Mouse (Mus musculus) MEL (cell line): Measurements from ENCODE around the gene Wdr78. TPM values are rescaled to one million over a fixed set of nuclear protein-coding genes. Genes with fewer than 3 reads are reported as not detected.

ENCODE experiments used
- DNase-seq: peaks from one replicate; pipeline ENCODE4 v3.0.0; 2011; ENCODE audit warnings: low read depth, low spot score
- H3K27ac ChIP-seq: 2 replicates; pipeline ENCODE4 v1.5.1; 2012; ENCODE audit warnings: low read depth, mild to moderate bottlenecking, control low read depth, low read length, moderate library complexity; ENCODE audit not compliant: control insufficient read depth
- H3K27me3 ChIP-seq, 2 experiments: fragments of 150-350 bp in 1 of 2; sonication (generic) in 1 of 2; 2 replicates each; pipeline ENCODE4 v1.6.1; 2012; ENCODE audit warnings: low read length in 2 of 2, mild to moderate bottlenecking in 2 of 2, improper control_type of control experiment in 1 of 2, moderate library complexity in 1 of 2; ENCODE audit not compliant: insufficient read depth in 2 of 2, control insufficient read depth in 1 of 2
- H3K36me3 ChIP-seq, 2 experiments: 2 replicates each; pipeline ENCODE4 v1.6.1; 2012 to 2014; ENCODE audit warnings: low read length in 2 of 2, improper control_type of control experiment in 1 of 2, inconsistent platforms in 1 of 2, mild to moderate bottlenecking in 1 of 2; ENCODE audit not compliant: insufficient read depth in 2 of 2, control insufficient read depth in 1 of 2
- H3K4me1 ChIP-seq, 2 experiments: fragments of 150-350 bp in 1 of 2; sonication (generic) in 1 of 2; 2 replicates each; pipeline ENCODE4 v1.6.1; 2012; ENCODE audit warnings: low read length in 2 of 2, improper control_type of control experiment in 1 of 2, mild to moderate bottlenecking in 1 of 2; ENCODE audit not compliant: insufficient read depth in 2 of 2, control insufficient read depth in 1 of 2
- H3K4me3 ChIP-seq, 2 experiments: fragments of 150-350 bp in 1 of 2; sonication (generic) in 1 of 2; 2 replicates each; pipeline ENCODE4 v1.5.1; 2012; ENCODE audit warnings: low read depth in 2 of 2, low read length in 2 of 2, mild to moderate bottlenecking in 2 of 2, moderate library complexity in 2 of 2, control low read depth in 1 of 2, improper control_type of control experiment in 1 of 2; ENCODE audit not compliant: control insufficient read depth in 1 of 2, insufficient read depth in 1 of 2
- H3K79me2 ChIP-seq: 2 replicates; pipeline ENCODE4 v1.6.1; 2012; ENCODE audit warnings: mild to moderate bottlenecking, low read length, moderate library complexity; ENCODE audit not compliant: control insufficient read depth, poor library complexity, insufficient read depth
- H3K9ac ChIP-seq: 2 replicates; pipeline ENCODE4 v1.6.1; 2012; ENCODE audit warnings: low read depth, mild to moderate bottlenecking, control low read depth, low read length, moderate library complexity; ENCODE audit not compliant: control insufficient read depth, poor library complexity, severe bottlenecking
- H3K9me3 ChIP-seq: fragments of 150-350 bp; sonication (generic); replicated peaks from 2 replicates; pipeline ENCODE4 v1.6.1; 2012; ENCODE audit warnings: mild to moderate bottlenecking, low read length, improper control_type of control experiment, moderate library complexity; ENCODE audit not compliant: insufficient read depth
- BHLHE40 ChIP-seq: IDR thresholded peaks from 2 replicates; pipeline ENCODE4 v1.6.1; 2012; ENCODE audit warnings: low read depth, mild to moderate bottlenecking, inconsistent platforms, low read length, improper control_type of control experiment, borderline replicate concordance
- CHD2 ChIP-seq: IDR thresholded peaks from 2 replicates; pipeline ENCODE4 v1.6.1; 2011; ENCODE audit warnings: low read length, improper control_type of control experiment
- CTCF ChIP-seq, 3 experiments: IDR thresholded peaks in 2 of 3; conservative IDR thresholded peaks in 1 of 3; 2 replicates each; pipeline ENCODE4 v1.5.1; 2011 to 2012; ENCODE audit warnings: low read length in 3 of 3, low read depth in 2 of 3, mild to moderate bottlenecking in 2 of 3, improper control_type of control experiment in 1 of 3, inconsistent platforms in 1 of 3, mixed read lengths in 1 of 3, moderate library complexity in 1 of 3; ENCODE audit not compliant: control insufficient read depth in 1 of 3, insufficient read depth in 1 of 3, poor library complexity in 1 of 3, severe bottlenecking in 1 of 3
- E2F4 ChIP-seq: IDR thresholded peaks from 2 replicates; pipeline ENCODE4 v1.6.1; 2011; ENCODE audit warnings: low read depth, low read length, improper control_type of control experiment, borderline replicate concordance
- ELF1 ChIP-seq: IDR thresholded peaks from 2 replicates; pipeline ENCODE4 v1.6.1; 2014; ENCODE audit warnings: low read depth, mild to moderate bottlenecking, inconsistent platforms, low read length, improper control_type of control experiment, moderate library complexity
- ETS1 ChIP-seq: IDR thresholded peaks from 2 replicates; pipeline ENCODE4 v1.6.1; 2012; ENCODE audit warnings: low read depth, mild to moderate bottlenecking, inconsistent platforms, low read length, improper control_type of control experiment, moderate library complexity
- GATA1 ChIP-seq: IDR thresholded peaks from 2 replicates; pipeline ENCODE4 v1.6.1; 2011; ENCODE audit warnings: low read depth, low read length, improper control_type of control experiment
- JUND ChIP-seq: IDR thresholded peaks from 2 replicates; pipeline ENCODE4 v1.6.1; 2011; ENCODE audit warnings: low read depth, mild to moderate bottlenecking, improper control_type of control experiment, low read length
- KAT2A ChIP-seq: conservative IDR thresholded peaks from 2 replicates; pipeline ENCODE4 v1.6.1; 2012; ENCODE audit warnings: low read depth, low read length, improper control_type of control experiment, inconsistent platforms
- MAFK ChIP-seq: IDR thresholded peaks from 2 replicates; pipeline ENCODE4 v1.6.1; 2011; ENCODE audit warnings: low read depth, mild to moderate bottlenecking, low read length, improper control_type of control experiment, borderline replicate concordance
- MAX ChIP-seq: IDR thresholded peaks from 2 replicates; pipeline ENCODE4 v1.6.1; 2011; ENCODE audit warnings: low read length, improper control_type of control experiment
- MAZ ChIP-seq: IDR thresholded peaks from 2 replicates; pipeline ENCODE4 v1.6.1; 2012; ENCODE audit warnings: low read depth, mild to moderate bottlenecking, inconsistent platforms, low read length, improper control_type of control experiment
- MXI1 ChIP-seq: IDR thresholded peaks from 2 replicates; pipeline ENCODE4 v1.6.1; 2011; ENCODE audit warnings: mild to moderate bottlenecking, low read depth, low read length, improper control_type of control experiment
- MYB ChIP-seq: IDR thresholded peaks from 2 replicates; pipeline ENCODE4 v1.6.1; 2011; ENCODE audit warnings: mild to moderate bottlenecking, low read depth, low read length, improper control_type of control experiment
- MYC ChIP-seq: IDR thresholded peaks from 2 replicates; pipeline ENCODE4 v1.6.1; 2011; ENCODE audit warnings: low read depth, mild to moderate bottlenecking, low read length, improper control_type of control experiment, moderate library complexity
- POLR2AphosphoS2 ChIP-seq: IDR thresholded peaks from 2 replicates; pipeline ENCODE4 v1.6.1; 2011; ENCODE audit warnings: low read length, improper control_type of control experiment
- RCOR1 ChIP-seq: IDR thresholded peaks from 2 replicates; pipeline ENCODE4 v1.6.1; 2012; ENCODE audit warnings: low read depth, mild to moderate bottlenecking, inconsistent platforms, low read length, improper control_type of control experiment
- SMC3 ChIP-seq: IDR thresholded peaks from 2 replicates; pipeline ENCODE4 v1.6.1; 2011; ENCODE audit warnings: low read depth, low read length, improper control_type of control experiment
- TBP ChIP-seq: IDR thresholded peaks from 2 replicates; pipeline ENCODE4 v1.8.0; 2011; ENCODE audit warnings: low read depth, low read length, improper control_type of control experiment
- TCF12 ChIP-seq: IDR thresholded peaks from 2 replicates; pipeline ENCODE4 v1.6.1; 2014; ENCODE audit warnings: low read depth, mild to moderate bottlenecking, inconsistent platforms, low read length, improper control_type of control experiment, moderate library complexity
- USF1 ChIP-seq: IDR thresholded peaks from 2 replicates; pipeline ENCODE4 v1.6.1; 2014; ENCODE audit warnings: low read depth, mild to moderate bottlenecking, inconsistent platforms, low read length, improper control_type of control experiment, moderate library complexity
- ZC3H11A ChIP-seq: IDR thresholded peaks from 2 replicates; pipeline ENCODE4 v1.6.1; 2012; ENCODE audit warnings: low read depth, mild to moderate bottlenecking, inconsistent platforms, low read length, improper control_type of control experiment
- ZMIZ1 ChIP-seq: IDR thresholded peaks from 2 replicates; pipeline ENCODE4 v1.6.1; 2012; ENCODE audit warnings: low read depth, mild to moderate bottlenecking, inconsistent platforms, low read length, improper control_type of control experiment, moderate library complexity
- ZNF384 ChIP-seq: IDR thresholded peaks from 2 replicates; pipeline ENCODE4 v1.6.1; 2012; ENCODE audit warnings: low read depth, mild to moderate bottlenecking, inconsistent platforms, low read length, improper control_type of control experiment
- polyA plus RNA-seq, 2 experiments: library from polyadenylated mRNA; stranded (reverse) in 1 of 2; unstranded in 1 of 2; fragments of >175 nt in 1 of 2; fragments of >200 nt in 1 of 2; gene quantifications; 2 replicates each; pipeline versions ENCODE4 v1.2.1 to v1.2.4; 2012; ENCODE audit warnings: low replicate concordance in 2 of 2, low read depth in 1 of 2; ENCODE audit not compliant: insufficient read length in 2 of 2, insufficient read depth in 1 of 2, missing spikeins in 1 of 2
- total RNA-seq: library from RNA; depleted of rRNA; stranded (reverse); fragments of 300-350 nt; gene quantifications from 2 replicates; pipeline ENCODE4 v1.2.3, GENCODE M21; 2012

The Wdr78 gene
- total and polyA plus RNA-seq, 3 experiments: 0.77 to 1.2 TPM; not detected in 1

DNA sequence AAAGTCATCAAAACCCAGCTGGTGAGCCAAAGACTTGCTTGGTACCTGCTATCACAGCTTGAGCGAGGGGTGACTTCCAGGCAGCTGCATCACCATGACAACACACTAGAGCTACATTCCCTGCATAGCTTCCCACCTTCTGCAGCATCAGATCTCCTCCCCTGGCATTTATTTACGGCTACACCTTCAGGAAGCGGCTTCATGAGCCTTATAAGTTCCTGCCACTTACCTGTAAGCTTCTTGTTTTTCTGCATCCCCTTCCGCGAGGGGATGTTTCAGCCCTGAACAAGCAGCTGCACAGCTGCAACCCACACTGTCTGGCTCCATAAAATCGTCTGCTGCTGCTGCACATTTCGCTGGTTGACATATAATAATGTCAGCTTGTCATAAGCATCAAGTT, 102.5 kb downstream of the Wdr78 start:
- Histone ChIP-seq H3K27ac (no peak overlapping the region), H3K9me3 (no peaks in the 10 kb centered on the region)
- TF ChIP-seq ZNF384: no peak
- no peak for TF ChIP-seq USF1
- TF ChIP-seq TCF12: no peak
- TF ChIP-seq BHLHE40: no peak
- no peak for TF ChIP-seq MYB
- TF ChIP-seq ETS1: no peak
- TF ChIP-seq E2F4: no peak
- TF ChIP-seq KAT2A: no peak
- no peak for TF ChIP-seq TBP
- TF ChIP-seq RCOR1: no peak
- TF ChIP-seq MYC: no peak
- TF ChIP-seq JUND: no peak
- TF ChIP-seq GATA1: no peak
- TF ChIP-seq MAX: no peak
- TF ChIP-seq MXI1: no peak
- TF ChIP-seq ZMIZ1: no peak
- no peak for TF ChIP-seq MAZ
- TF ChIP-seq MAFK: no peak
- TF ChIP-seq CHD2: no peak
- TF ChIP-seq SMC3: no peak
- TF ChIP-seq, all 39 proteins: peak for 0
- Histone ChIP-seq H3K4me1 (no peaks in the 10 kb centered on the region), H3K36me3 (no peaks in the 10 kb centered on the region), H3K9ac (no peak overlapping the region), H3K79me2 (no peaks in the 10 kb centered on the region), H3K27me3 (no peaks in the 10 kb centered on the region; a peak in 1 of 4 replicates), H3K4me3 (no peak overlapping the region)
- no peak for DNase-seq

DNA sequence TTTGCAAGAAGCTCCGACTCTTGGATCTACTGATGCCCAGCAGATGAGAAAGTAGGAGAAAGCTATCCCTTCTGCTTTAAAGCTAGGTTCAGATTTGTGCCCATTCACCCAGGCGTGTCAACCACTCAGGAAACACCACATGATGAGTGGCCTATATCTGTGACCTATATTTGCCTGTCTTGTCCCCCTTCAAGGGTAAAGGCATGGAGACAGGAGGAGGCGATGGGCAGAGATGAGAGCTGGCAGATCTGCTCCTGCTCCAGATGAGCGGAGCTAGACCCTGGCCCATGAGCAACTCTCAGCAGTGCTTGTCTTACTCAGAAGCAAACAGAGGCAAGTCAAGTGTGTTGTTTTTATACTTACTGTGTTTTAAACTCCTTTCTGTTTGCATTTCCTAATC, 103.6 kb downstream of the Wdr78 start:
- DNase-seq: no peak
- no peaks in the 10 kb centered on the region for H3K9me3 ChIP-seq
- no peaks in the 10 kb centered on the region for H3K36me3 ChIP-seq
- H3K4me1 ChIP-seq: no peaks in the 10 kb centered on the region
- H3K27ac ChIP-seq: no peak overlapping the region
- TF ChIP-seq POLR2AphosphoS2 (no peak), ELF1 (no peak), JUND (no peak), CTCF (IDR thresholded peaks at IDR 0.05 in 2 of 3, conservative IDR thresholded peaks at IDR 0.05 in 1 of 3; ENCODE audit: control insufficient read depth in 1 of 3, insufficient read depth in 1 of 3, low read depth in 2 of 3, low read length in 3 of 3, poor library complexity in 1 of 3, severe bottlenecking in 1 of 3) (no peak), ZNF384 (no peak), ZC3H11A (no peak), MYC (no peak)
- no peak overlapping the region for H3K9ac ChIP-seq
- no peaks in the 10 kb centered on the region for H3K79me2 ChIP-seq
- H3K27me3 ChIP-seq: no peaks in the 10 kb centered on the region; a peak in 1 of 4 replicates
- no peak overlapping the region for H3K4me3 ChIP-seq
